Mouse (Mus musculus): Measurements from ENCODE around the gene Tnfrsf1a. TPM values are rescaled to one million over a fixed set of nuclear protein-coding genes. Genes with fewer than 3 reads are reported as not detected.

The Tnfrsf1a gene
- polyA plus RNA-seq, 1 experiment from 2014 or later, result 19.0 TPM

GRCm38 (mm10) chr6:125350231-125350994 lies 1.3 kb downstream of the Tnfrsf1a start:
- ATAC-seq (ENCODE audit: low FRiP score), result peak; percentile 20; the same call in 1 of the 2 replicates
- no peaks in the 10 kb centered on the region; the same call in 1 of the 2 replicates for H3K27me3 ChIP-seq (ENCODE audit: control insufficient read depth, insufficient read depth, low read length)
- peak; percentile 93 for DNase-seq (ENCODE audit: low spot score, missing footprints)
- H3K27ac ChIP-seq (ENCODE audit: low read depth, low read length), result no peak overlapping the region
- H3K36me3 ChIP-seq (ENCODE audit: control insufficient read depth, insufficient read depth, low read length), result no peaks in the 10 kb centered on the region
- WGBS, result 3% methylated on average over 20 of the region's 20 CpGs
- H3K4me3 ChIP-seq (ENCODE audit: low read depth, low read length), result peak overlapping the region; percentile 49
- H3K4me1 ChIP-seq (ENCODE audit: control insufficient read depth, insufficient read depth, low read length), result peaks cover 21% of the 10 kb centered on the region
- peak overlapping the region; percentile 89 for H3K4me2 ChIP-seq
- H3K9ac ChIP-seq (ENCODE audit: low read length), result peak overlapping the region; percentile 74
- no peaks in the 10 kb centered on the region for H3K9me3 ChIP-seq (ENCODE audit: control insufficient read depth, low read length)

- ATAC-seq (ENCODE audit: low FRiP score), result no peak
- H3K4me2 ChIP-seq, result no peak overlapping the region; the same call in 1 of the 2 replicates
- no peaks in the 10 kb centered on the region for H3K36me3 ChIP-seq (ENCODE audit: control insufficient read depth, insufficient read depth, low read length)
- no peak overlapping the region for H3K27ac ChIP-seq (ENCODE audit: low read depth, low read length)
- peak overlapping the region; percentile 74 for H3K9ac ChIP-seq (ENCODE audit: low read length)
- peak; percentile 45 for DNase-seq (ENCODE audit: low spot score, missing footprints)
- 76% methylated on average over 2 of the region's 2 CpGs for WGBS
- peak overlapping the region; percentile 49; the same call in 1 of the 2 replicates for H3K4me3 ChIP-seq (ENCODE audit: low read depth, low read length)
- H3K4me1 ChIP-seq (ENCODE audit: control insufficient read depth, insufficient read depth, low read length), result peaks cover 21% of the 10 kb centered on the region
- H3K27me3 ChIP-seq (ENCODE audit: control insufficient read depth, insufficient read depth, low read length), result no peaks in the 10 kb centered on the region; the same call in 1 of the 2 replicates
- H3K9me3 ChIP-seq (ENCODE audit: control insufficient read depth, low read length), result no peaks in the 10 kb centered on the region
These were observed 1.8 kb downstream of the Tnfrsf1a start for GRCm38 (mm10) chr6:125350995-125351324.

- WGBS, result 77% methylated on average over 8 of the region's 8 CpGs
- Histone ChIP-seq H3K9ac (ENCODE audit: low read length) (no peak overlapping the region), H3K27me3 (ENCODE audit: control insufficient read depth, insufficient read depth, low read length) (no peaks in the 10 kb centered on the region; the same call in 1 of the 2 replicates), H3K4me2 (no peak overlapping the region), H3K36me3 (ENCODE audit: control insufficient read depth, insufficient read depth, low read length) (no peaks in the 10 kb centered on the region), H3K9me3 (ENCODE audit: control insufficient read depth, low read length) (no peaks in the 10 kb centered on the region), H3K4me3 (ENCODE audit: low read depth, low read length) (no peak overlapping the region), H3K4me1 (ENCODE audit: control insufficient read depth, insufficient read depth, low read length) (peaks cover 21% of the 10 kb centered on the region), H3K27ac (ENCODE audit: low read depth, low read length) (no peak overlapping the region)
- no peak for ATAC-seq (ENCODE audit: low FRiP score)
- DNase-seq (ENCODE audit: low spot score, missing footprints), result peak; percentile 41
These were observed 2.3 kb downstream of the Tnfrsf1a start for GRCm38 (mm10) chr6:125351368-125352045.

- Histone ChIP-seq H3K9me3 (ENCODE audit: control insufficient read depth, low read length) (no peaks in the 10 kb centered on the region), H3K36me3 (ENCODE audit: control insufficient read depth, insufficient read depth, low read length) (no peaks in the 10 kb centered on the region), H3K4me3 (ENCODE audit: low read depth, low read length) (no peak overlapping the region), H3K4me2 (no peak overlapping the region), H3K27me3 (ENCODE audit: control insufficient read depth, insufficient read depth, low read length) (no peaks in the 10 kb centered on the region; the same call in 1 of the 2 replicates), H3K9ac (ENCODE audit: low read length) (no peak overlapping the region), H3K4me1 (ENCODE audit: control insufficient read depth, insufficient read depth, low read length) (peaks cover 21% of the 10 kb centered on the region), H3K27ac (ENCODE audit: low read depth, low read length) (no peak overlapping the region)
- DNase-seq (ENCODE audit: low spot score, missing footprints) (peak; percentile 77), ATAC-seq (ENCODE audit: low FRiP score) (no peak)
- 68% methylated on average over 5 of the region's 5 CpGs for WGBS
These were observed 2.9 kb downstream of the Tnfrsf1a start for GRCm38 (mm10) chr6:125352046-125352384.

GRCm38 (mm10) chr6:125352811-125353210 lies 3.6 kb downstream of the Tnfrsf1a start:
- H3K9me3 ChIP-seq (ENCODE audit: control insufficient read depth, low read length), result no peaks in the 10 kb centered on the region
- H3K9ac ChIP-seq (ENCODE audit: low read length), result no peak overlapping the region
- no peak overlapping the region for H3K4me3 ChIP-seq (ENCODE audit: low read depth, low read length)
- H3K36me3 ChIP-seq (ENCODE audit: control insufficient read depth, insufficient read depth, low read length), result no peaks in the 10 kb centered on the region
- ATAC-seq (ENCODE audit: low FRiP score) (no peak), DNase-seq (ENCODE audit: low spot score, missing footprints) (peak; percentile 59)
- no peak overlapping the region for H3K4me2 ChIP-seq
- H3K4me1 ChIP-seq (ENCODE audit: control insufficient read depth, insufficient read depth, low read length), result peaks cover 21% of the 10 kb centered on the region
- 58% methylated on average over 4 of the region's 4 CpGs for WGBS
- H3K27ac ChIP-seq (ENCODE audit: low read depth, low read length), result no peak overlapping the region
- no peaks in the 10 kb centered on the region; the same call in 1 of the 2 replicates for H3K27me3 ChIP-seq (ENCODE audit: control insufficient read depth, insufficient read depth, low read length)

GRCm38 (mm10) chr6:125353221-125353620 lies 4.1 kb downstream of the Tnfrsf1a start:
- Histone ChIP-seq H3K4me2 (no peak overlapping the region), H3K27me3 (ENCODE audit: control insufficient read depth, insufficient read depth, low read length) (no peaks in the 10 kb centered on the region; the same call in 1 of the 2 replicates), H3K4me1 (ENCODE audit: control insufficient read depth, insufficient read depth, low read length) (peaks cover 21% of the 10 kb centered on the region), H3K27ac (ENCODE audit: low read depth, low read length) (no peak overlapping the region), H3K9me3 (ENCODE audit: control insufficient read depth, low read length) (no peaks in the 10 kb centered on the region), H3K36me3 (ENCODE audit: control insufficient read depth, insufficient read depth, low read length) (no peaks in the 10 kb centered on the region), H3K4me3 (ENCODE audit: low read depth, low read length) (no peak overlapping the region), H3K9ac (ENCODE audit: low read length) (no peak overlapping the region)
- ATAC-seq (ENCODE audit: low FRiP score) (no peak), DNase-seq (ENCODE audit: low spot score, missing footprints) (no peak)
- WGBS, result 83% methylated on average over 11 of the region's 11 CpGs

GRCm38 (mm10) chr6:125353655-125354054 lies 4.5 kb downstream of the Tnfrsf1a start:
- ATAC-seq (ENCODE audit: low FRiP score) (no peak), DNase-seq (ENCODE audit: low spot score, missing footprints) (peak; percentile 57)
- Histone ChIP-seq H3K9ac (ENCODE audit: low read length) (no peak overlapping the region), H3K4me3 (ENCODE audit: low read depth, low read length) (no peak overlapping the region), H3K27ac (ENCODE audit: low read depth, low read length) (no peak overlapping the region), H3K9me3 (ENCODE audit: control insufficient read depth, low read length) (no peaks in the 10 kb centered on the region), H3K36me3 (ENCODE audit: control insufficient read depth, insufficient read depth, low read length) (no peaks in the 10 kb centered on the region), H3K4me2 (no peak overlapping the region), H3K4me1 (ENCODE audit: control insufficient read depth, insufficient read depth, low read length) (peaks cover 21% of the 10 kb centered on the region), H3K27me3 (ENCODE audit: control insufficient read depth, insufficient read depth, low read length) (no peaks in the 10 kb centered on the region; the same call in 1 of the 2 replicates)
- WGBS, result 79% methylated on average over 4 of the region's 4 CpGs

- no peak overlapping the region for H3K27ac ChIP-seq (ENCODE audit: low read depth, low read length)
- no peaks in the 10 kb centered on the region; the same call in 1 of the 2 replicates for H3K27me3 ChIP-seq (ENCODE audit: control insufficient read depth, insufficient read depth, low read length)
- H3K4me2 ChIP-seq, result no peak overlapping the region; the same call in 1 of the 2 replicates
- no peaks in the 10 kb centered on the region for H3K36me3 ChIP-seq (ENCODE audit: control insufficient read depth, insufficient read depth, low read length)
- WGBS, result 13% methylated on average over 14 of the region's 14 CpGs
- H3K4me1 ChIP-seq (ENCODE audit: control insufficient read depth, insufficient read depth, low read length), result peaks cover 19% of the 10 kb centered on the region
- no peak overlapping the region for H3K9ac ChIP-seq (ENCODE audit: low read length)
- DNase-seq (ENCODE audit: low spot score, missing footprints), result peak; percentile 84
- H3K9me3 ChIP-seq (ENCODE audit: control insufficient read depth, low read length), result no peaks in the 10 kb centered on the region
- H3K4me3 ChIP-seq (ENCODE audit: low read depth, low read length), result no peak overlapping the region
- 0 out of 2 replicates have a peak, but pooled peaks have one; percentile 4 for ATAC-seq (ENCODE audit: low FRiP score)
These were observed 5.4 kb downstream of the Tnfrsf1a start for GRCm38 (mm10) chr6:125354352-125355151.
